Mouse (Mus musculus) kidney, embryonic 14.5 days (tissue): ENCODE results near the gene Bscl2. TPM values are rescaled to one million over a fixed set of nuclear protein-coding genes. Genes with fewer than 3 reads are reported as not detected.
A peak's percentile ranks its signal among the peaks of the same experiment; 100 is the strongest.

ENCODE experiments used
- ATAC-seq: fragments of 200-750 bp; cut with Nextera tagmentation; 2 replicates; pipeline ENCODE4 v1.8.0; 2017; ENCODE audit warnings: moderate number of reproducible peaks, mild to moderate bottlenecking, moderate TSS enrichment, moderate library complexity; ENCODE audit not compliant: low FRiP score, low TSS enrichment
- H3K27ac ChIP-seq: fragments of 300-500 bp; sonication (generic); 2 replicates; pipeline ENCODE4 v1.5.1; 2014; ENCODE audit warnings: low read depth, mild to moderate bottlenecking, low read length, moderate library complexity, mixed read lengths
- H3K27me3 ChIP-seq: fragments of 300-500 bp; sonication (generic); 2 replicates; pipeline ENCODE4 v1.6.1; 2014; ENCODE audit warnings: mild to moderate bottlenecking, low read length; ENCODE audit not compliant: control insufficient read depth, insufficient read depth
- H3K36me3 ChIP-seq: fragments of 300-500 bp; sonication (generic); 2 replicates; pipeline ENCODE4 v1.6.1; 2014; ENCODE audit warnings: low read length, mixed read lengths; ENCODE audit not compliant: control insufficient read depth, insufficient read depth
- H3K4me1 ChIP-seq: fragments of 300-500 bp; sonication (generic); 2 replicates; pipeline ENCODE4 v1.6.1; 2014; ENCODE audit warnings: low read length, mixed read lengths; ENCODE audit not compliant: control insufficient read depth, insufficient read depth
- H3K4me2 ChIP-seq: fragments of 300-500 bp; sonication (generic); replicated peaks from 2 replicates; pipeline ENCODE4 v1.6.1; 2014; ENCODE audit warnings: low read depth, mild to moderate bottlenecking, low read length
- H3K4me3 ChIP-seq: fragments of 300-500 bp; sonication (generic); 2 replicates; pipeline ENCODE4 v1.5.1; 2014; ENCODE audit warnings: mild to moderate bottlenecking, low read length
- H3K9ac ChIP-seq: fragments of 300-500 bp; sonication (generic); 2 replicates; pipeline ENCODE4 v1.6.1; 2014; ENCODE audit warnings: low read depth, mild to moderate bottlenecking, low read length, moderate library complexity
- H3K9me3 ChIP-seq: fragments of 300-500 bp; sonication (generic); 2 replicates; pipeline ENCODE4 v1.6.1; 2016; ENCODE audit warnings: low read length; ENCODE audit not compliant: control insufficient read depth
- WGBS: fragments of 180-500 bp; shearing (Covaris S2); extraction: QIAGEN DNeasy Blood & Tissue Kit; methylation state at CpG from one replicate; pipeline ENCODE4 v1.1.7; 2014; 5-methylcytosine and 5-hydroxymethylcytosine counted together
- polyA plus RNA-seq: library from polyadenylated mRNA; unstranded; fragments of >200 nt; fragmentation: Nextera tagmentation; extraction: Ambion mirVana; gene quantifications from 2 replicates; pipeline ENCODE4 v1.2.1, GENCODE M21; 2014

The Bscl2 gene
- polyA plus RNA-seq, result 40.2 and 42.2 TPM in 2 replicates

DNA sequence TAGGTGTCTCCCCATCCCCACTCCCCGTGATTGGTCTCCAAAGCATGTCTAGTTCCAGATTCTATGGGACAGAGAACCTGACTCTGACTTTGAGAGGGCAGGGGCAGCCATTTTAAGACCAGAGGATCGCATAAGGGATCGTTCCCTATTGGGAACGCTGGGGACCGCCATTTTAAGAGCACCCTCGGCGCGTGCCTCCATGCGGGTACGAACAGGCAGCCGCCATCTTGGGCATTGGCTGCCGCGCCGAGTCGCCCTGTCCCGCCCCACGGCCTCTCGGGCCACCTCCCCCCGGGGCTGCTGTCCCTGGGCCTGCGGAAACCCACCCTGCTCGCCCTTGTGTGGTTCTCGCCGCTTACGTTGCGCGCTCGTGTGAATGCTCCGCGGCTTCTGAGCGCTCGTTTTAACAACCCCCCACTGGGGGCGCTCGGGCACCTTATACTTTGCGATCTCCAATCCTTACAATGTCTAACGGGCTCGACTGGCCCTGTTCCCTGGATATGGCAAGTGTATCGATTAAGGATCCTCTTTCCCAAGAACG, at the start of gene Bscl2:
Gene Bscl2 (plus strand): TSS at position 217 of the 541 bp plus-strand sequence.
- WGBS, result 2% methylated on average over 38 of the region's 38 CpGs
- Histone ChIP-seq H3K9ac (peak within 1 kb of the TSS; percentile 78), H3K27me3 (no peaks in the 10 kb centered on the region), H3K27ac (peak within 1 kb of the TSS; percentile 98), H3K36me3 (peaks cover 41% of the 10 kb centered on the region), H3K4me3 (peak within 1 kb of the TSS; percentile 54), H3K9me3 (no peaks in the 10 kb centered on the region), H3K4me2 (peak within 1 kb of the TSS; percentile 77), H3K4me1 (peaks cover 25% of the 10 kb centered on the region; the same call in 1 of the 2 replicates)
- peak; percentile 84 for ATAC-seq

DNA sequence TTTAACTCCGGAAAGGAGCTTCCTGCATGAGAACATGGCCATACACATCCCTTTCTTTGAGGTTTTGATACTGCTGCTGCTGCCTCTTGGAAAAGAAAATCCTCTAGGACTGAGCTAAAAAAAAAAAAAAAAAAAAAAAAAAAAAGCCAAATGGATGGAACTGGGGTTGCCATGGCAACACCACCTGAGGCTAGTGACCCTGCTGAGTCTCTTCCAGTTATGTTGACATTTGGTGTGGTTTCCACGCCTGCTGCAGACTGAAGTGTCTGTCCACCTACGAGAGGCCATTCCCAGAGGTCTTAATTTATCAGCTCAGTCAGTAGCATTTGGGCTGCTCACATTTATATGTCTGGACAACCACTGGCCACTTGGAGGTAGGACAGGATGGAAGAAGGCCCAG, 48.7 kb upstream of the Bscl2 start:
- Histone ChIP-seq H3K36me3 (peaks cover 18% of the 10 kb centered on the region), H3K9ac (no peak overlapping the region), H3K27me3 (no peaks in the 10 kb centered on the region), H3K4me2 (no peak overlapping the region), H3K27ac (no peak overlapping the region), H3K4me3 (no peak overlapping the region), H3K9me3 (no peaks in the 10 kb centered on the region), H3K4me1 (0 out of 2 replicates have a peak, but pooled peaks cover 6% of the 10 kb centered on the region)
- ATAC-seq, result no peak
- 29% methylated on average over 3 of the region's 3 CpGs for WGBS

GRCm38 (mm10) chr19:8789171-8789570, 48.1 kb upstream of the Bscl2 start:
- H3K4me3 ChIP-seq, result no peak overlapping the region
- no peak overlapping the region for H3K9ac ChIP-seq
- 38% methylated on average over 1 of the region's 1 CpGs for WGBS
- H3K4me2 ChIP-seq, result no peak overlapping the region
- peaks cover 19% of the 10 kb centered on the region for H3K36me3 ChIP-seq
- H3K4me1 ChIP-seq, result 0 out of 2 replicates have a peak, but pooled peaks cover 6% of the 10 kb centered on the region
- H3K9me3 ChIP-seq, result no peaks in the 10 kb centered on the region
- ATAC-seq, result no peak
- H3K27me3 ChIP-seq, result no peaks in the 10 kb centered on the region
- H3K27ac ChIP-seq, result no peak overlapping the region

DNA sequence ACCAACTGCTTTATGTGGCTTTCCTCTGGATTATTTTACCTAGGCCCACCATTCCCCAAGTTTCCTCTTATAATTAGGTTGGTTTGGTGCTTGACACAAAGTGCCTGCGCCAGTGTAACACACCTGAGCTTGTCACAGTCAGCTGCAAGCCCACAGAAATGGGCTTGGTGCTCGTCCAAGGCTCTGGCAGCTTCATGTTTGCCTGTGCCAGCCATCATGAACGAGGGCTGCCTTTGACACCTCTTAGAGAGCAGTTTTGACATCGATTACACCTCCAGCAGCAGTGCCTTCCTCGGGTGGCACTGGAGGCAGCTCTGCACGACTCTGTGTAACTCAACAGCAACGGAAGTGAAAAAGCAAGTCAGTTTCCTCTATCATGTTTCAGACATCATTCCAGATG, 47.1 kb upstream of the Bscl2 start:
- Histone ChIP-seq H3K9ac (no peak overlapping the region), H3K27ac (no peak overlapping the region), H3K9me3 (no peaks in the 10 kb centered on the region), H3K4me3 (no peak overlapping the region), H3K36me3 (peaks cover 29% of the 10 kb centered on the region), H3K27me3 (no peaks in the 10 kb centered on the region), H3K4me2 (no peak overlapping the region), H3K4me1 (0 out of 2 replicates have a peak, but pooled peaks cover 5% of the 10 kb centered on the region)
- ATAC-seq, result no peak
- WGBS, result 76% methylated on average over 7 of the region's 7 CpGs

GRCm38 (mm10) chr19:8798264-8798946, 38.9 kb upstream of the Bscl2 start, which contains the start of gene Polr2g:
Polr2g (minus strand) TSS chr19:8798577.
- peak within 1 kb of the TSS; percentile 75 for H3K4me2 ChIP-seq
- H3K9me3 ChIP-seq, result no peaks in the 10 kb centered on the region
- H3K36me3 ChIP-seq, result peaks cover 24% of the 10 kb centered on the region
- 1% methylated on average over 25 of the region's 25 CpGs for WGBS
- no peaks in the 10 kb centered on the region for H3K27me3 ChIP-seq
- peak; percentile 77 for ATAC-seq
- H3K27ac ChIP-seq, result peak within 1 kb of the TSS; percentile 57; the same call in 1 of the 2 replicates
- H3K4me3 ChIP-seq, result peak within 1 kb of the TSS; percentile 82
- peak within 1 kb of the TSS; percentile 87 for H3K9ac ChIP-seq
- peaks cover 18% of the 10 kb centered on the region; the same call in 1 of the 2 replicates for H3K4me1 ChIP-seq

DNA sequence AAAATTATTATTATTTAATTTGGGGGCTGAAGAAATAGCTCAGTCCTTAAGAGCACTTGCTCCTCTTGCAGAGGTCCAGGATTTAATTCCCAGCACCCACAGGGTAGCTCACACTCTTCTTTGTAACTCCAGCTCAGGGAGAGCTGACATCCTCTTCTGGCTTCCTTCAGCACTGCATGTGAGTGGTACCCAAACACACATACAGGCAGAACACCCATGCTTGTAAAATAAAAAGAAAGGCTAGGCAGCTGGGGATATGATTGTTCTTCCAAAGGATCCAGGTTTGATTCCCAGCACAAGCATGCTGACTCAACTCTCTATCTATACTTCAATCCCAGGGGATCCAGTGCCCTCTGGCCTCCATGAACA, 38.3 kb upstream of the Bscl2 start:
- Histone ChIP-seq H3K9ac (peak overlapping the region; percentile 87; the same call in 1 of the 2 replicates), H3K9me3 (no peaks in the 10 kb centered on the region), H3K4me1 (peaks cover 20% of the 10 kb centered on the region; the same call in 1 of the 2 replicates), H3K4me3 (peak overlapping the region; percentile 82), H3K36me3 (peaks cover 23% of the 10 kb centered on the region), H3K27ac (no peak overlapping the region), H3K27me3 (no peaks in the 10 kb centered on the region), H3K4me2 (peak overlapping the region; percentile 75)
- ATAC-seq, result no peak

- Histone ChIP-seq H3K27me3 (no peaks in the 10 kb centered on the region), H3K4me3 (peak within 1 kb of the TSS; percentile 61), H3K9me3 (no peaks in the 10 kb centered on the region), H3K27ac (peak within 1 kb of the TSS; percentile 85), H3K4me2 (peak within 1 kb of the TSS; percentile 56), H3K9ac (peak within 1 kb of the TSS; percentile 47; the same call in 1 of the 2 replicates), H3K36me3 (peaks cover 28% of the 10 kb centered on the region), H3K4me1 (peaks cover 20% of the 10 kb centered on the region; the same call in 1 of the 2 replicates)
- ATAC-seq, result peak; percentile 97
- under 1% methylated on average over 30 of the region's 30 CpGs for WGBS
Observed at GRCm38 (mm10) chr19:8802130-8802821, 35.0 kb upstream of the Bscl2 start, which contains the start of gene Zbtb3. Zbtb3 (plus strand) TSS chr19:8802555.

DNA sequence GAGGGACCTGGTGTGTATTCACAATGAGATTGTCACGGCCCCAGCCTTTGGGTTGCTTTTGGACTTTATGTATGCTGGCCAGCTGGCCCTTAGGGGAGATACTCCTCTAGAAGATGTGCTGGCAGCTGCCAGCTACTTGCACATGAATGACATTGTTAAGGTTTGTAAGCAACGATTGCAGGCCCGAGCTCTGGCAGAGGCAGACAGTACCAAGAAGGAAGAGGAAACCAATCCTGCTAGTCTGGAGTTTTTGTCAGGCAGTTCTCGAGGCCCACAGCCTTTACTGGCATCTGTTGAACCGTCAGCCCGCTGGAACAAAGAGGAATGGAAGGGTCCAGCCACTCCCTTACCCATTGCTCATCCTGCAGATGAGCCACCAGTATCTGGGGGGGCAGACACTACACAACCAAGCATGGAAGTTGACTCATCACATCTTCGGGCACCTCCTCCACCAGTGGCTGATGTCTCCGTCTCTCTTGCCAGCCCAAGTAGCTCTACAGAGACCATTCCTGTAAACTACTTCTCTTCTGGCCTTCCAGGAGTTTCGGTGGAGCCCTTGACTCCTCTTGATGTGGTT, 34.0 kb upstream of the Bscl2 start:
- H3K36me3 ChIP-seq, result peaks cover 36% of the 10 kb centered on the region
- H3K4me2 ChIP-seq, result peak overlapping the region; percentile 56
- H3K4me3 ChIP-seq, result peak overlapping the region; percentile 61
- no peak for ATAC-seq
- H3K27ac ChIP-seq, result no peak overlapping the region
- WGBS, result 94% methylated on average over 9 of the region's 9 CpGs
- no peaks in the 10 kb centered on the region for H3K27me3 ChIP-seq
- H3K9me3 ChIP-seq, result no peaks in the 10 kb centered on the region
- H3K4me1 ChIP-seq, result peaks cover 15% of the 10 kb centered on the region; the same call in 1 of the 2 replicates
- 0 out of 2 replicates have a peak overlapping the region, but pooled peaks have one; percentile 31 for H3K9ac ChIP-seq
